Mouse (Mus musculus): ENCODE results near the gene Phf21a.

Gene Phf21a

DNA sequence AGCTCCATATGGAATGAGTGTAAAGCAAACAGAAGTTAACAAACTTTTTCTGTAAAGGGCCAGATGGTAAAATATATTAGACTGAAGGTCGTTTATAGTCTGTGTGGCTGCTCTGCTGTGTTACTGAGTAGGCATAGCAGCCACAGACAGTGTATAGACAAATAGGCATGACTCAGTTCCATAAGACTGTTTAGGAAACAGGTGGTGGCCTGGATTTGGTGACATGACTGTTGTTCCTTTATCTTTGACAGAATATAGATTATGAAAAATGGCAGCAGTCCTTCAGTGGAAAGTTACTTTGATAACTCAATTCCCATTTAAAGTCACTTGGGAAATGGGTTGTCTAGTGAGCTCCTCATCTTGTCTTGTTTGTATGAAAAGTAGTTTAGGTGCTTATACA is 132.7 kb downstream of the Phf21a start:
- in situ Hi-C loops (cut with MseI, MboI) = no loop called here

DNA sequence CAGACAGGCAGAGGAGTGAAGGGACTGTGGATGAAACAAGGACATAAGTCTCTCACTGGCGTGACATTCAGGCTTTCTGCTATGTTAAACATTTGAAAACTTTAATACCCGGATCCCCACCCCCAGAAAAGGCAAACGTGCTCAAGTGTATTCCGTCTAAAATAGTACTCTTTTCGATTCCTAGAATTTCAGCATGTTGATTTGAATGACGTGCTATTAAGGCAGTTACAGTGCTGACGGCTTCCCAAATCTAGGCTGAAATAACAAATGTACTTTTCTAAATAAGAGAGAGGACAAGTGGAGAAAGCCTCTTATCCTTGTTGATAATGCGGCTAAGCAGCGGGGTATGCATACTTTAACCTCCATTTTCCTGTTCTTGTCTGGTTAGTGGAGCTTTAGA is 137.1 kb downstream of the Phf21a start:
- in situ Hi-C loops (cut with MseI, MboI) = no loop called here

DNA sequence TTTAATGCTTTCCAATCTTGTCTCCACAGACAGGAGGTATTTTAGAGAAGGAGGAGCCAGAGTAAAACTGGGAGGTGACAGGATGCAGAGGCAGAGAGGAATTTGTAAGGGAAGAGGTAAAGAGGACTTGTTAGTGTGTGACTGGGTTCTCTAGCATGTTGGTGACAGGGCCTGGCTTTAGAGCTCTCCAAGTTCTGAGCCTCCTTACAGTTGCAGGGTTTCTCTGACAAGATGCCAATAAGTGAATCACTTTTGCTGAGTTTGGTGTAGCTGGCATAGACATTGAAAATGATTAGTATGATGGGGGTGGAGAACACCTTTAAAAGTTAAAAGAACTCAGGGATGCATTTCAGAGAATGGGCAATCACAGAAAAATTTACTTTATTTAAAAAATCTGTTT is 138.8 kb downstream of the Phf21a start:
- in situ Hi-C loops (cut with MseI, MboI) = no loop called here

DNA sequence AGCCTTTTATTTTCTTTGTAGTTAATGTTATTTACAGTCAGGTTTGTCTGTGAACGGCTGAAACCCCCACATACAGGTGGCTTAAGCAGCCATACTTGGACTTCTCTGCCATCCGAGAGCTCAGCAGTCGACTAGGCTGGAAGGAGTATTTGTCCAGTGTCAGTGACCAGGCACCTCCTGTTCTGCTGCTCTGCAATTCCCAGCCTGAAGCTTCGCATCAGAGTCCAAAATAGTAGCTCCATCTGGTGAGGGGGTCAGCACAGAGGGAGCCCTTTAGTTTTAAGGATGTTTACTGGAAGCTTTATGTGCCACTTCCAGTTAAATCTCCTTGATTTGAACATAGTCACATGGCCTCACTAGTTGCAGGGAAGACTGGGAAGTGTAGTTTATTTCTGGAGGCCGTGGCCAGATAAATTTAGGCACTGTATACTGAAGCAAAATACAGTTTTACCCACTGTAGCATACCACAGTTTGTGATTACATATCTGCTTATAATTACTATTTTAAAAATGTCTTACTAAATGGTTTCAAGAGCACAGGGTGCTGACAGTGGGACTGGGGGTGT is 141.9 kb downstream of the Phf21a start:
- in situ Hi-C loops (cut with MseI, MboI) = no loop called here

DNA sequence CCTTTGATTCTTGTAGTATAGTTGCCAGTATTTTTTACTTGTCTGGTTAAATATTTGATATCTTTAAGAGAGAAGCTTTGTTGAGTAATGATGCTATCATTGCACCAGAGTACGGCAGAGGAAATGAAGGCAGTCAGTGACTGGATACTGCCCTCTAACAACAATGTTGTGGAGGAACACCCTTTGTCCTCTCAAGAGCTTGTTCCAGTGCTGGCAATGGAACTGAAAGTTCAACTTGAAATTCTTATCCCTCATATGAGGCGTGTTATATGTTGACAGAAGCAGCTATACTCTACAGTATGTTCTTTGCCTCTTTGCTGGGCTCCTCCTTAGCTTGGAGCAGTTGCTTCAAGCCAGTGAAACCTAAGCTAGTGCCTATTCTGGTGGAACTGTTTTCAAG is 147.4 kb downstream of the Phf21a start:
- in situ Hi-C loops (cut with MseI, MboI) = no loop called here

DNA sequence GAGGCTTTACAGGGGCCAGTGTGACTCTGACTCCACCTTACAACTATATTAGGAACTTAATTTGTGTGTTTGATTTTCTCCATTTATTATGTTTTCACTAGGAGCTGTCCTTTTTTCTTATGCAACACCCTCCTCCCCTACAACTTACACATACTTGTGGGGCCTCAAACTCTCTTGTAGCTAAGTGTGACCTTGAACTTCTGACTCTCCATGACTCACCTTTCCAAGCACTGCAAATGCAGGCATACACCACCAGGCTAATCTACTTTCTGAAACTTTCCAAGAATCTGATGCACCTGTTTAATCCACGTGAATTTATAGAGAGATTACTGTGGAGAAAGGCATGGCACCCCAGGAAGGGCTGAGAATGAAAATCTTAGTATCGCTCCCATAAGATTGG is 147.9 kb downstream of the Phf21a start:
- in situ Hi-C loops (cut with MseI, MboI) = no loop called here

DNA sequence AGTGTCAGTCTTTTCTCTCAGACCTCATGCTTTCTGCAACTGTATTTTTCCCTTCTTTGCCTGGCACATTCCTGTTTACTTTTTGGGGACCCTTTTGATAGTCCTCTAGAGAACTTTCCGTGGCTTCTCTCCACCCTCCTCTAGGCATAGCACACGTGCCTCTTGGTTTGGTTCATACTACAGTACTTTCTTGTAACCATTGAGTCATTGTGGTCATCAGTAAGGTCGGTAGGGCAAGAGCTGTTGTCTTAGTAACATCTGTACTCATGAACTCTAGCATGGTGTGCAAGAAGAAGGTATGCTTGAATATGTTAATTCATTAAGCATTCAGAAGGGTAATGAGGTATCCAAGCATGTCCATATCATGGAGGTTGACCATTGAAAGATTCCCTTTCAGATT is 148.4 kb downstream of the Phf21a start:
- in situ Hi-C loops (cut with MseI, MboI) = no loop called here

DNA sequence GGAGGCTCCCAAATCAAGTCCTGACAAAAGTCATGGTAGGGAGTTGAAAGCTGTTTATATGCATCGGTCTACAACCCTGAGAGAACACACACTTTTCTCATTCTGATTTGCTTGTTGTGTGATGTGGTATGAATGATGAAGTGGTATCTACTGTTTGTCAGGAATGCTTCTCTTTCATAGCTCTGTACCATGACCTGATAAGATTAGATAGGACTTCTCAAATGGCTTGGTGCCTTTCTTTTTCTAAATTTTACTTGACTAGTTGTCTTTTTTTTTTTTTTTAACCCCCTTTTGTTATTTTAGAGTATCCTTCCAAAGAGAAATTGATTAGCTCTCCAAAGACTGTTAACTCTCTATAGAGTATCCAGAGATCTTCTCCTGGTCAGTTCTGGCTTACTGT is 153.2 kb downstream of the Phf21a start:
- in situ Hi-C loops (cut with MseI, MboI) = no loop called here

DNA sequence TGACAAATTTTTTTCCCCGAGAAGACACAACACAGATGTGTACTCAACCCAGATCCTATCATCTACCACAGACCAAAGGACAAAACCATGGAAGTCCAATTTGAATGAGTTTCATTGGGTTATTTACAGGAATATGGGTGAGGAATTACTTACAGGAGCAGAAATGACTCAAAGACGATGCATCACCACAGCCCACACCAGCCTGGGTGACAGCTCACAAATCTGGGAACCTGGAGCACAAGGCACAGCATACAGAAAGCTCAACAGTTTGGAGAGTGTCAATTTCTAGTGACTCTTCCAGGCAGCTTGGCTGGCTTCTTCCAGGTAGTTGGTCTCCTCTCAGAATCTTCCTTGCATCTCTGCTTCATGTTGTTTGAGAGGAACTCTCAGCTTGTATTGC is 154.8 kb downstream of the Phf21a start:
- in situ Hi-C loops (cut with MseI, MboI) = no loop called here

DNA sequence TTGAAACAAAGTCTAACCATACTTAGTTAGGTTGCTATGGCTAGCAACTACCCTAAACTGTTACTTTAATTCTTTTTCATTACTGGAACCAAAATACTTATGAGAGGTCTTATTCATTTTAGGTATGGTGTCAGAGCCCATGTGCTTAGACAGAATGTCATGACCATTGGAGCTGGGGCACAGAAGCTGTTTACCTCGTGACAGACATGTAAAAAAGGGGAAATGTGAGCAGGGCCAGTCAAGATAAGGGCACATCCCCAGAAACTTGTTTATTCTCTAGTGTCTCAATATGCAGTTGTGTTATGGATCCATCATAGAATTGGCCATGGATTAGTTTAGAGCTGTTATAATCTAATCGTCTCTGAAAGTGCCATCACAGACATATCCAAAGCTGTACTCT is 157.6 kb downstream of the Phf21a start:
- in situ Hi-C loops (cut with MseI, MboI) = no loop called here

DNA sequence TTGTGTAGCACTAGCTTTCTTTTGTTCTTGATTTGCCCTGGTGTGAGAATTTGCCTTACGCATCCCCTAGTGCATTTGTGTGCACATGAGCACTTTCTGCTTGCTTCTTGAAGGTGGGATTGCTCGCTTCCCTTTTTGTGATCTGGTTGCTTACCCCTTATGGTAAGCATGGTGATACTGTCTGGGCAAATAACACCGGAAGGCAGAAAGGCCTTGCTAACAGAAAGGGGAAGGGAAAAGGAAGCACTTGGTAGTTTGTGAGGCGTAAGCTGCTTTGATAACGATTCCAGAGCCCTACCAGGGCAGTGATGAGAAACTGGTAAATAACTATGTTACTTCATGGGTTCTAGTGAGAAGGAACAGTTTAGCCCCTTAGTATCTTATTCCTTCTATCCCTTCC is 160.9 kb downstream of the Phf21a start:
- in situ Hi-C loops (cut with MseI, MboI) = no loop called here

DNA sequence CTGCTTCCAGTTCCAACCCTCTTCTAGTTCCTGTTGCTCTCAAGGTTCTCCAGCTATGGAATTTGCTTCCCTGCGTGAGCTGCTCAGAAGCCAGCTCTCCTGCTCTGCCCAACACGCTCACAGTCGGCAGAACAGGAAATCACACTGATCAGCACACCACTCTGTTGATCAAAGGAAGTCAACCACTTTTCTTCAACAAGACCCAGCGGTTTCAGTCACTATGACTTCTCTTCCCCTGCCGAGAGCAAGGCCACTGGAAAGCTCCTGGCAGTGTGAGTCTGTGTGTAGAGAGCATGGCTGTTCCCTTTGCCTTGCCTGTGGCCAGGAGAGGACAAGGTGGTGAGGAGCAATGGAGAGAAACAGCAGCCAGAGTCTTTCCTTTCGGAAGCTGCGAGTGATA is 163.2 kb downstream of the Phf21a start:
- in situ Hi-C loops (cut with MseI, MboI) = no loop called here

DNA sequence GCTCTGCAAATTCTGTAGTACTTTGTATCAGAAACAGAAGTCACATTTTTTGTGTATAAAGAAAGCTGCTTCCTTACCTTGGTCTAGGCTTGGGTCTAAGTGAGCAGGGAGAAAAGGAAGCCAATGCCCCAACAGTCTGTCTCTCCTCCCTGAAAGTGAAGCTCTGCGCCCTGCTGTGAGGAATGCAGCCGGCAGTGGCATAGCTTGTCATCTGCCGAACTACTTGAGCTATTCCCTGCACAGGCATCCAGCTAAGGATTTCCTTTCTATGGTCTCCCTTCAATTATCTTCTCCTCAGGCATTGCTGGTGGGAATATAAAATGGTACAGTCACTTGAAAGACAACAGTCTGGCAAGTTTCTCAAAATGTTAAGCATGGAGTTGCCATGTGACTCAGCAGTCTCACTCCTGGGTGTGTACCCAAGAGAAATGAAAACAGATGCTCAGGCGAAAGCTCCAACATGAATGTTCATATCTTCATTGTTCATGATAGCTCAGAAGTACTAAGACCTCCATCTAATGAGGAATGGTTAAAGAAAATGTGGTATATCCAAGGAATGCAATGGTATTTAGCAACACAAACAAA is 164.5 kb downstream of the Phf21a start:
- in situ Hi-C loops (cut with MseI, MboI) = no loop called here

DNA sequence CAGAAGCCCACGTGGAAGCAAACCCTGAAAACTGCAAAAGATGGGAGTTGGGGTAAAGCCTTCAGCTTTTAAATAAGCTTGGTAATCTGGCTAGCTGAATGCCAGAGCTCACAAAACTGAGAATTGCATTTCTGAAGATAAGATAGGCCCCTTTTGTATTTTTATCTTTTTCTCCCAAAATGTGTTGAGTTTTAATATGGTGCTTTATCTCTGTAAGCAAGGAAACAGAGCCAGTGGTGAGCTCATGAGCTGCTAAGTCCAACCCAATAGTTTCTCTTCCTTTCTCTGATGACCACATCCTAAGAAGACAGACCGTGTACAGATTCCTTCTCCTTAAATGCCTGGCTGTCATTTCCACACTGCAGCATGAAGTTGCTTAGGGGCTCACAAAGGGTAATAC is 167.0 kb downstream of the Phf21a start:
- in situ Hi-C loops (cut with MseI, MboI) = no loop called here

DNA sequence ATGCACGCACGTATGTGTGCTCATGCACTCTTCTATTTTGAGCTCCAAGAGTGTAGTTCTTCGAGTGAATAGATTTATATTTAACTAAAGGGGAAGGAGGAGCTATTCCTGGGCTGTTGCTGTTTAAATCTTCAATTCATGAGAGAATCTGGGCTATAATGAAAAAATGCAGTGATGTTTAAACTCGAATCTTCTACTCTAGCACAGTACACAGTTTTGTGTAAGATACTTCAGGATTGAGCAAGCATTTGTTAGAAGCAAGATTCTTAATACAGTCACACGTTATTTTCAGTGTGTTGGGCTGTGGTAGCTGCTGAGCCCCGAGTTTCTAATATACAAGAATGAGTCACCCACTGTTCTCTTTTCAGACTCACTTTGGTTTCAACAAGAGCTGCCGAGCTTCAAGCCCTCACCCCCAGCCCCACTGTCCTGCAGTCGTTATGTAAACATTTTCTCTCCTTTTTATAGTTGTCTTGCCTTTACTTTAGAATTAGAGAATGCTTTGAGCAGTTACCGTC is 173.2 kb downstream of the Phf21a start:
- in situ Hi-C loops (cut with MseI, MboI) = no loop called here

DNA sequence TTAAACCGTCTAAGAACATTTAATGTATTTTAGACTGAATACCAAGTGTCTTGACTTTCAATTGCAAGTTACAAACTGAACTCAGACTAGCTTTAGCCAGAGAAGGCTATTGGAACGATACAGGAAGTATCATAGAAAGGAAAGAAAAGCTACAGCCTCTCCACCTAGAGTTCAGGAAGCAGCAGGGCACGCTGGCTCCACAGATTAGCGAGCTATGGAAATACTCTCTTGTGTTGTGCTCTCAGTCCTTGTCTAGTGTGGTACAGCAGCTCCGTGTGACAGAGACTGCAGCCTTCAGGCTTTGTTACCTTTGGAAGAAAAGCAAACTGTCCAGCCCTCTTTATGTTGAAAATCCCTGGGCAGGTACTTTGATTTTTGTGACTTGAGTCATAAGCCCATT is 176.3 kb downstream of the Phf21a start:
- in situ Hi-C loops (cut with MseI, MboI) = no loop called here

DNA sequence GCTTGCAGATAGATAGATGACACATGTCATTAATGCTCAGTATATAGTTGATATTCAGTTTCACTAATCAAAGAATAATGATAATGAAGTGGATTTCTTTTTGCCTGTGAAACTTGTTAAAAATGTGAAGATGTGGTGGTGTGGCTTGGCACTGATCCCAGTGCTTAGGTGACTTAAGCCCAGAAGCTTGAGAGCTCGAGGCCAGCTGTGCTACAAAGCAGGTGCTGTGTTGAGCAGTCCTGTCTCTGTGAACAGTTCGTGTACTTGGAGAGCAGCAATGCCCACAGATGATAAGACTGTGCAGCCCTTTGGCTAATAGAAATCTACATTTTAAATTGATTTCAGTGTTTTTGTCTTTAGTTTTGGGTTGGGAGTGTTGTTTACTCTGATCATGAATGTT is 179.6 kb downstream of the Phf21a start:
- in situ Hi-C loops (cut with MseI, MboI) = no loop called here

DNA sequence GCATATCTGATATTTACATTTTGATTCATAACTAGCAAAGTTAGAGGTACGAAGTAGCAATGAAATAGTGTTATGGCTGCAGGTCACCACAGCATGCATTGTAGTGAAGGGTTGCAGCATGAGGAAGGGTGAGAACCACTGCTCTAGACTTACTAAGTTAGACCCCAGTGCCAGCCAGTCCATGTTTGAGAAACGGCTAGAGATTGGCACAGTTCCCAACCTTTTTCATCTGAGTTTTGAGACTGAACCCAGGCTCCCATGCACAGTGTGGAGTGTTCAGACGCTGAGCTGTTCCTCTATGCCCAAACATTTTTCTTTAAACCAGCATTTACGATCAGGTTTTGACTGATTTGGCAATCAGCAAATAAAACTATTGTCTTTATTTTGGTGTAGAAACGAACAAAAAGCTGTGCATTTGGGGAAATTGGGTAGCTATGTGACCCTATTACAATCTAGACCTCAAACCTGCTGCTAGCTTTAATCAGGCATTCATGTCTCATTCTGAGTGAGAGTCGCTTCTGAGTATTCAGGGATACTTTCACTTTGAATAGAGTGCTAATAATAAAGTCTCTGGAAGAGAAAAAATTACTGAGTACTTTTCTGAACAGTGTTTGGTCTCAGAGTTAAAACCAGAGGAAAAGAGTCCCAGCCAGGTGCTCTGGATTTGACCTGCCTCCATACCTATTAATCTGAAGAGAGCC is 180.3 kb downstream of the Phf21a start:
- in situ Hi-C loops (cut with MseI, MboI) = no loop called here

DNA sequence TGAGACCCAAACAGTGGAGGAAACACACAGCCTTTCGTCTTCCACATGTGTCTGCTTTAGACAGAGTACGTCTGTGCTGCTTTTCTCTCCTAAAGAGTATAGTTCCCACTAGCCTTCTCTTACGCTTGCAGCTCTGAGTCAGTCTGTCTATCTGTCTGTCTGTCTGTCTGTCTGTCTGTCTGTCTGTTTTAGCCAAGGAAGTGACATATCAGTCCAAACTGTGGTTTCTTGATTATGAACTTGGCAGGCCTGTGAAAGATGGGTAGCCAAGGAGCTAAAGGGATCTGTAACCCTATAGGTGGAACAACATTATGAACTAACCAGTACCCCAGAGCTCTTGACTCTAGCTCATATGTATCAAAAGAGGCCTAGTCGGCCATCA is 180.9 kb downstream of the Phf21a start:
- in situ Hi-C loops (cut with MseI, MboI) = no loop called here

DNA sequence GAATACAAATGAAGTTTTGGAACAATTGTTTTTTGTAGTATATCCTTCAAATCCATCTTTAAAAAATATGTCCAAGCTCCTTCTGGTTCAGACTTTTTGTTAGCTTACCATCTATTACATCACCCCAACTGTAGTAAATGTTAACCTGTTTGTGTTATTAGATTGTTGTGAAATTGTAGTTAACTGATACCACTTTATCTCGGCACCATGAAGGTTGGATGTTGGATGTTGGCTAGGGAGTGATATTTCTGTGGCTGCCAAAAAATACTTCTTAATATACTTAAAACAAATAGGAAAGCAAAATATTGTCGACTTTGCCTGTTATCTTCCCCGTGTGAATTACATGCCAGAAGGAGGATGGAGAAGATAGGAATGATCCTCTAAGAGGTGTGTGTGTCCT is 184.9 kb downstream of the Phf21a start:
- in situ Hi-C loops (cut with MseI, MboI) = no loop called here

DNA sequence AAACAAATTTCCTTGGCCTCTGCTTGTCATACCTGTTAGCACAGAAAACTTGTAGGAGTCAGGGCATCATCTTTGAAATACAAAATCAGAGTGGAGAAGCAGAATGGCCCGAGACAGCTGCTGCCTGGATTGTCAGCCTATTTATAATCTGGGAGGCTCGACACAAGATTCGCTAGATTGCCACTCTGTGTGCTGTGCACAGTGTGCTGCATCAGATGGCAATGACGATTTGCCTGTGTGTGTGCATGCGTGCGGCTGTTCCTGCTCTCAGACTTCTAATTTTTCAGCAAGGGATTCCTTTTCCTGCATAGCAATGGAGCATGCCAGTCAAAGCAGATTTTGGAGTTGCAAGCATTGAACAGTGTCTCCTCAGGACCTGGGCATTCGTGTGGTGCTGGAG is 185.7 kb downstream of the Phf21a start:
- in situ Hi-C loops (cut with MseI, MboI) = no loop called here

DNA sequence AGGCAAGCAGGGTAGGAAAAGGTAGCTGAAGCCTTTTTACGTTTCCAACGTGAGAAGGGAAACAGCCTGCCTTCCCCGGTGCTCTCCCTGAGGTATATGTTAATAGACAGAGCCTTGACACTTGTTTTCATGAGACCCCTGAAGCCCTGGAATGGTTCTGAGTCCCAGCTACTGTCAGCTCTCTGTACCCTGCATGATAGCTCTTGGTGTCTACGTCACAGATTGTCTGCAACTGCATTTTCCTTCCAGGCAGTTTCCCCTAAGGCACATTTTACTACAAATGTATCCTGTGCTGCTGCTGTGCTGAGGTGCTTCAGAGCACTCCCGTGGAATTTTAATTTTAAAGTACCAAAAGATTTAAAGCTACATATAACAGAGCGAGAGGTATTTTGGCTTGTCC is 186.5 kb downstream of the Phf21a start:
- in situ Hi-C loops (cut with MseI, MboI) = no loop called here

DNA sequence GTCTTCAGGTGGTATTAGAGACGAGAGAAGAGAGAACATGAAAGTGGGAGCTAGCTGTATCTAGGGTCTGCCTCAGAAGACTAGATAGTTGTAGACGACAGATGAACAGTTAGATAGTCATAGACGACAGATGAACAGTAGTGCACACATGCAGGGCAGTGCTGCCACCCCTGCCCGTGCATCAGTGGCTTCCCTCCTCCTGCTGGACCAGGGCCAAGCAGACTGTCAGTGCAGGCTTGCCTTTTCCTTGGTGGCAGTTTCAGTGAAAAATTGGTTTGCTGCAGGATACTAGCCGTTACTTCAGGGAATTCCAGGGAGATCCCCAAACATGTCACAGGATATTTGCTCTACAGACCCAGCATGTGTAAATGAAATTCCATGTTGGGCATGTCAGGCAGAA is 192.7 kb downstream of the Phf21a start:
- in situ Hi-C loops (cut with MseI, MboI) = no loop called here
